Mouse (Mus musculus) urinary bladder, postnatal 14 days (tissue): ENCODE results near the gene H60c.
"Not testable (repeated sequence)": the region's sequence is repeated elsewhere in the genome, so short reads cannot be mapped to it uniquely, and the experiment has no call there.

Experiments
- DNase-seq: peaks from one replicate; pipeline ENCODE4 v3.0.0; 2021; ENCODE audit warnings: low spot score

Gene H60c

DNA sequence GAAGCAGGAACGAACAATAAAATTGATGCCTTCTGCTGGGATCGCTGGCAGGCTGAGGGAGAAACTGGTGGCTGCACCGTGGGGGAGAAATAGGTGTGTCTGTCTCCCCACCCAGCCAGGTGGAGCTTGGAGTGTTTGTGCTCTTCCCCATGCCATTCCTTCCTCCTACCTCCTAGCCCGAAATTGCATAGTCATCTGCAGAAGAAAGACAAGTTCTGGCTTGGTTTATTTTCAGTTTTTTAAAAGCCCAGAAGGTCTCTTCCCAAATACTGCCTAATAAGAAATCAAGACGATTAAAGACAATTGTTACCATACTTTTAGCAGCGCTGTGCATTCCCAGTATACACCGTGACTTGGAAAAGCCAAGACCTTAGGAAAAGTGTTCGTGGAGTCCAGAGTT is at the start of gene H60c:
TSS of gene H60c (minus strand) at position 101 of the 400 bp plus-strand sequence.
- DNase-seq: no peak

GRCm38 (mm10) chr10:3308821-3309206 is 41.2 kb upstream of the H60c start:
- no peak for DNase-seq

GRCm38 (mm10) chr10:3308180-3308820 is 40.7 kb upstream of the H60c start:
- DNase-seq: no peak

DNA sequence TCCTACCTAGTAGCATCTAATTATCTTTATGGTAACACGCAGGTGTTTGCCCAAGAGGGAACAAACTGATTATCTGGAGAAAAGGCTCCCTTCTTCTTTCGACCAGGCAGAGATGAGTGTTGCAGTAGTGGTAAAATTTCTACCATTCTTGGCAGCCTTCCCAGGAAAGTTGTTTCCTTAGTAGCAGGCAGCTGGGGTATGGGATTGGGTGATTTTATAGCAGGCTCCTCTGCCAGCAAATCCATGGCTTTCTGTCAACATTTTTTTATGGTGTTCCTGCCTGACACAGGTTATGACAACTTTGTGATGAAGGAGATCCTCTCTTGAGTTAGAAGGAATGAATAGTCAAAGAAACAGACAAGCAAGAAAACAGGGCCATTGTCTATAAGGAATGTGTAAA is 40.2 kb upstream of the H60c start:
- peak; percentile 5 for DNase-seq

GRCm38 (mm10) chr10:3293969-3294368 is 26.4 kb upstream of the H60c start:
- DNase-seq: no peak

GRCm38 (mm10) chr10:3281047-3281446 is 13.5 kb upstream of the H60c start:
- DNase-seq: no peak

GRCm38 (mm10) chr10:3274065-3274464 is 6.5 kb upstream of the H60c start:
- DNase-seq: no peak

DNA sequence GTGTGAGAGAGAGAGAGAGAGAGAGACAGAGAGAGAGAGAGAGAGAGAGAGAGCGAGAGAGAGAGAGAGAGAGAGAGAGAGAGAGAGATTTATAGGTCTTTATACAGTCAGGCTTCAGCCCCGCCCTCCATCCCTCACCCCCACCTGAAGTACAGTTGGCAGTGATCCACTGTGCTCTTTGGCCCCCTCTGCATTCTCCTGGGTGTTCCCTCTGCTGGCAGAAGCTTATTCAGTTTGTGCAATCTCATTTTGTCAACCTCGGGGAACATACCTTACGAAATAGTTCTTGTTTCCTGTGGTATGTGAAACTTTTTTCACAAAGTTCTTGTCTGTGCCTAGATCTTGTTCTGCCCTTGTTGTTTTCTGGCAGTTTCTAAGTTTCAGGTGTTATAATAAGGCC is 3.5 kb upstream of the H60c start:
- peak; percentile 39 for DNase-seq

DNA sequence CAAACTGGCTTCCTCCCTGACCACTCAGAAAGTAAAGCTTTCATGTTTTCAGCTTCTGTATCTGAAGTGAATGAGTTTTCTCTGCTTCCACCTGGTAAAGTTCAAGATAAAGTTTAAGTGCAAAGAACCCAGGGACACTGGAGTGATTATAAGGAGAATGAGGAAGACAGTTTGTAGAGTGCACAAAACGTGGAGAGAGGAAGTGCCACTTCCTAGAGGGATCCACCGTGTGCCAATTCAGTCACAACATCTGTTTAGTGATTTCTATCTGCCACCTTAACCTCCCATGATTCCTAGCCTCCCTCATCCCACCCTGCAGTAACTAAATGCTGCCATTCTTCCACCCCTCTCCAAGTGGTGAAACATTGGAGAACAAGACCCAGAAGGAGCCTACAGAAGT is 842 bp downstream of the H60c start:
- no peak for DNase-seq

DNA sequence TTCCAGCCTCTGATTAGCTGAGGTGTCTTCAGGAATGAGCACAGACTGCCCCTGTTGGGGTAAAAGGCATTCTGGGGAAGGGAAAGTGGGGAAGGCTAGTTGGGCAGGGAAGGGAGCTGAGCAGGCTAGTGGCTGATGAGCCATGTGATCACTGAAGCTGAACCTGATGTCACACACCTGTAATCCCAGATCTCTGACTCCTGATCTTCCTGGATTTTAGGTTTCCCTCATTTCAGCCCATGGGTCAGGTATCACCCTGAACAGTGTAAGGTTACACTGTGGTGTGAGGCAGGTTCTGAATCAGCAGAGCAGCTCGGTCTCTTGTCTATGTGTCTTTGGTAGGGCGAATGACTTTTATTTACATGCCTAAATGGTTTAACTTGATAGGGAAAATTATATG is 4.8 kb downstream of the H60c start:
- no peak for DNase-seq

- no peak for DNase-seq
Observed at GRCm38 (mm10) chr10:3257391-3257790, 10.2 kb downstream of the H60c start.

DNA sequence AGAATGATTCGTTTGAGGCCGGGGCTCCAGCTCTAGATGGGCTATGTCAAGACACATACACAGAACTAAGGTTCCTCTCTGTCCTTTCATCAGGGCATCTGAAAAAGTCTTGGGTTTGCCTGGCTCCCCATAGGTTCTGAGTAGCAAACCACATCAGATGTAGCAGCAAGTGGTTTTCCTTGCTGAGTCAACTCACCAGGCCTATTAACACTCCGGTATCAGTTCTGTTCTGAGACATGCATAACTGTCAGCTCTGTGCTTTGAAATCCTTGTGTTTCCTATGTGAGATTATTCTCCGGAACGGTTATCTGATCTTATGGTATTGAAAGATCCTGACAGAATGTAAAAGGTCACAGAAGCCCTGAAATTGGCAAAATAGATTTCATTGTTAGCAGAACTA is 29.1 kb downstream of the H60c start:
- not testable (repeated sequence) for DNase-seq

GRCm38 (mm10) chr10:3236638-3237270 is 30.8 kb downstream of the H60c start:
- DNase-seq: no peak

GRCm38 (mm10) chr10:3228447-3229195 is 39.0 kb downstream of the H60c start:
- no peak for DNase-seq
